In the genomic region with DNA sequence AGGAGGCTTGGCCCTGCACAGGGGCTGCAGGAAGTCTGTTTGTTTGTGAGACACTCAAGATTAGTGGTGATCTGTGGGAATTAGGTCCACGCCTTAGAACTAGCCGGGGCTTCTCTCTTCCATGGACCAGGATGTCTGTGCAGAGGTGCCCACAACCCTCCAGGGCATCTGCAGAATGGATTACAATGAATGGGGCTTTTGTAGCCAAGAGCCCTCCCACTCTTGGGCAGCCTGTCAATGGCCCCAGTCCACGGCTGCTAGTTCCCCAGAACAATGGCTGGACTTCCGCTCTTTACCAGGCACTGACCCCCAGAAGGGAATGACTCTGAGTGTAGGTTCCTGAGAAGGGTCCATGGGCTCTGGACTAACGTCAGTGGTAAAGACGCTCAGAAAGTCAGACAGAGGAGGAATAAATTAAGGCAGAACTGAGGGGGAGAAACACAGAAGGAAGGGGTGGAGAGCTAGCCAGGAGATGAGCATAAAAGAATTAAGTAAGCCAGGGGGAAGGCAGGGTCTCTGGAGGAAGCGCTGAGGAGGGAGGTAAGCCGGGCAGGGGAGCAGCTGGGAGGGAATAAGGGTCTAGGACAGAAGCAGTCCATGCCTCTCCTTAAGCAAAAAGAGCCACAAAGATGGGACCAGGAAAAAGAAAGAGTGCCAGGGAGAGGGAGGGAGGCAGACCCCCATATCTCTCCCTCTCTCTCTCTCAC, we compare ENCODE assay signal across 10 mouse cellular contexts. TPM values are rescaled to one million over a fixed set of nuclear protein-coding genes. Genes with fewer than 3 reads are reported as not detected.
A peak's percentile ranks its signal among the peaks of the same experiment; 100 is the strongest.
DNase-seq lines count a peak whose midpoint lies in the region; ATAC-seq and TF ChIP-seq lines count a peak whose summit lies in the region.
"Had no signal": no experiment of that assay in that cellular context is flagged by ENCODE, and none has a peak within 500 bp of the region (broad histone marks: within the 10 kb centered on the region; RNA-seq: fewer than 3 reads in every experiment).

No protein-coding gene starts in this region.

- no peak overlapping the region for H3K4me2 ChIP-seq in heart, embryonic 15.5 days

- TF ChIP-seq POLR2A in kidney, adult 2 months (IDR thresholded peaks at IDR 0.05; ENCODE audit: low read depth, low read length): no peak

- H3K4me3 ChIP-seq in heart, embryonic 15.5 days: no peak overlapping the region
- no peak overlapping the region for H3K4me3 ChIP-seq in kidney, adult 2 months (ENCODE audit: insufficient read depth, low read depth, low read length)

- peak overlapping the region; percentile 43 for H3K27ac ChIP-seq in heart, embryonic 15.5 days
- no peak overlapping the region for H3K27ac ChIP-seq in kidney, adult 2 months (ENCODE audit: insufficient read depth, low read depth, low read length)

- 54% methylated on average over 8 of the region's 8 CpGs for WGBS in heart, embryonic 15.5 days
- WGBS in kidney, adult 2 months: 68% methylated on average over 8 of the region's 8 CpGs

- ATAC-seq in heart, embryonic 15.5 days (replicated peaks; ENCODE audit: insufficient number of reproducible peaks, insufficient read depth, low FRiP score, low read depth): peak; percentile 21; the same call in 1 of the 2 replicates

- H3K9ac ChIP-seq in heart, embryonic 15.5 days: no peak overlapping the region

- no peaks in the 10 kb centered on the region for H3K27me3 ChIP-seq in heart, embryonic 15.5 days
- H3K27me3 ChIP-seq in kidney, adult 2 months (replicated peaks; ENCODE audit: control insufficient read depth, insufficient read depth, low read length): no peaks in the 10 kb centered on the region

- no peak for TF ChIP-seq CTCF in kidney, adult 2 months (conservative IDR thresholded peaks at IDR 0.05; ENCODE audit: insufficient read depth, insufficient read length, low read depth, low read length)

- H3K36me3 ChIP-seq in heart, embryonic 15.5 days: no peaks in the 10 kb centered on the region
- H3K36me3 ChIP-seq in kidney, adult 2 months (ENCODE audit: control insufficient read depth, insufficient read depth, low read length): no peaks in the 10 kb centered on the region

- no peaks in the 10 kb centered on the region for H3K9me3 ChIP-seq in heart, embryonic 15.5 days (replicated peaks)

- peak; percentile 45 to 63 for DNase-seq in cerebellum, postnatal 10 days
- no peak for DNase-seq in cerebellum, postnatal 36 days
- DNase-seq in brain, adult 2 months (ENCODE audit: low read depth, low spot score): peak; percentile 43
- peak; percentile 46 for DNase-seq in mesoderm, embryonic 11.5 days (ENCODE audit: low read depth, low spot score)
- DNase-seq in adrenal gland, adult 2 months: no peak
- no peak for DNase-seq in kidney, adult 2 months
- DNase-seq in kidney, adult 9 months: no peak
- DNase-seq: kidney, postnatal 4 days; lung, adult 18-20 months had no signal

- peaks cover 33% of the 10 kb centered on the region for H3K4me1 ChIP-seq in heart, embryonic 15.5 days (replicated peaks)
- no peaks in the 10 kb centered on the region for H3K4me1 ChIP-seq in kidney, adult 2 months (ENCODE audit: control insufficient read depth, insufficient read depth, low read length)

RNA-seq across cellular contexts. Expression of a gene that starts 24.4 kb away (rescaled TPM):
- 21.4 and 23.0 TPM in 2 replicates for polyA plus RNA-seq in heart, embryonic 15.5 days (2015; fragmentation: Nextera tagmentation; extraction: Ambion mirVana)
- 10 to 100 TPM; 23.6 to 27.1 TPM for total RNA-seq in adrenal gland, adult 2 months (2021)
- 23.1 and 24.4 TPM in 2 replicates for polyA plus RNA-seq in adrenal gland, adult 2 months (2012; rRNA removed)
- 26.0 and 33.9 TPM in 2 replicates for polyA plus RNA-seq in kidney, adult 2 months (2012; rRNA removed)

Comparison
In these comparisons a context has a peak if more than half of its experiments do, and no peak if none do; other contexts are left out.
1. DNase-seq: peak in cerebellum, postnatal 10 days (2 of 2), brain, adult 2 months (single experiment) and mesoderm, embryonic 11.5 days (single experiment); none in cerebellum, postnatal 36 days (0 of 2), adrenal gland, adult 2 months (single experiment), kidney, adult 2 months (single experiment) and kidney, adult 9 months (single experiment).